Mouse (Mus musculus) frontal cortex, postnatal 36 days (tissue): ENCODE measurements around the gene Wdr66.

ENCODE experiments used
- DNase-seq, 2 experiments: peaks; one replicate each; pipeline ENCODE4 v3.0.0; 2022; ENCODE audit warnings: low spot score in 2 of 2

Wdr66 gene

GRCm38 (mm10) chr5:123313851-123314380 is 62.0 kb downstream of the Wdr66 start:
- no peak for DNase-seq

- no peak for DNase-seq
These were observed 63.4 kb downstream of the Wdr66 start for GRCm38 (mm10) chr5:123315219-123315866.

GRCm38 (mm10) chr5:123317992-123318391 is 66.1 kb downstream of the Wdr66 start:
- no peak for DNase-seq

GRCm38 (mm10) chr5:123320136-123320535 is 68.2 kb downstream of the Wdr66 start:
- no peak for DNase-seq

- no peak for DNase-seq
These were observed 72.3 kb downstream of the Wdr66 start for GRCm38 (mm10) chr5:123324242-123324641.

- peak in 1 of 2 experiments; percentile 53 for DNase-seq
These were observed 74.3 kb downstream of the Wdr66 start for GRCm38 (mm10) chr5:123326006-123326750.

- peak; percentile 55 to 72 for DNase-seq
These were observed 74.8 kb downstream of the Wdr66 start for GRCm38 (mm10) chr5:123326751-123327148.

GRCm38 (mm10) chr5:123327686-123328085 is 75.8 kb downstream of the Wdr66 start:
- DNase-seq: no peak

- no peak for DNase-seq
These were observed 81.7 kb downstream of the Wdr66 start for GRCm38 (mm10) chr5:123333566-123333965.

GRCm38 (mm10) chr5:123336205-123336961 is 84.5 kb downstream of the Wdr66 start:
- no peak for DNase-seq

- DNase-seq: peak in 1 of 2 experiments; percentile 53
These were observed 86.6 kb downstream of the Wdr66 start for GRCm38 (mm10) chr5:123338463-123338862.

GRCm38 (mm10) chr5:123343707-123344627 is 92.1 kb downstream of the Wdr66 start, which contains the start of gene Bcl7a:
Bcl7a (plus strand) TSS chr5:123343834.
- peak; percentile 93 to 95 for DNase-seq

- DNase-seq: no peak
These were observed 92.7 kb downstream of the Wdr66 start for GRCm38 (mm10) chr5:123344628-123344962.

GRCm38 (mm10) chr5:123344963-123345852 is 93.3 kb downstream of the Wdr66 start:
- peak; percentile 54 to 64 for DNase-seq

GRCm38 (mm10) chr5:123345853-123346654 is 94.2 kb downstream of the Wdr66 start:
- DNase-seq: peak; percentile 52 to 68

GRCm38 (mm10) chr5:123346701-123347270 is 94.9 kb downstream of the Wdr66 start:
- DNase-seq: no peak

- DNase-seq: no peak
These were observed 96.1 kb downstream of the Wdr66 start for GRCm38 (mm10) chr5:123347985-123348384.

- DNase-seq: no peak
These were observed 98.5 kb downstream of the Wdr66 start for GRCm38 (mm10) chr5:123350386-123350785.

GRCm38 (mm10) chr5:123355918-123356317 is 104.0 kb downstream of the Wdr66 start:
- DNase-seq: no peak
